Mouse (Mus musculus) left cerebral cortex, postnatal 25 days (tissue): ENCODE measurements around the gene Adk. TPM values are rescaled to one million over a fixed set of nuclear protein-coding genes. Genes with fewer than 3 reads are reported as not detected.
A peak's percentile ranks its signal among the peaks of the same experiment; 100 is the strongest.

Experiments used
- DNase-seq, 2 experiments: peaks; one replicate each; pipeline ENCODE4 v3.0.0; 2022; ENCODE audit warnings: low spot score in 2 of 2, mixed read lengths in 1 of 2
- intact Hi-C: fragments of 180-260 bp; cut with DNase I; formaldehyde crosslinking; loops from one replicate; pipeline ENCODE4 v1.15.1; 2025
- total RNA-seq, 2 experiments: library from RNA; stranded (reverse); gene quantifications; 2 replicates each; pipeline ENCODE4 v1.2.3; 2021

The Adk gene
- total RNA-seq, 2 experiments from 2014 or later = 66.5 to 76.3 TPM

GRCm38 (mm10) chr14:21299743-21300142 is 247.4 kb downstream of the Adk start:
- no peak for DNase-seq
- intact Hi-C loops = no loop called here

DNA sequence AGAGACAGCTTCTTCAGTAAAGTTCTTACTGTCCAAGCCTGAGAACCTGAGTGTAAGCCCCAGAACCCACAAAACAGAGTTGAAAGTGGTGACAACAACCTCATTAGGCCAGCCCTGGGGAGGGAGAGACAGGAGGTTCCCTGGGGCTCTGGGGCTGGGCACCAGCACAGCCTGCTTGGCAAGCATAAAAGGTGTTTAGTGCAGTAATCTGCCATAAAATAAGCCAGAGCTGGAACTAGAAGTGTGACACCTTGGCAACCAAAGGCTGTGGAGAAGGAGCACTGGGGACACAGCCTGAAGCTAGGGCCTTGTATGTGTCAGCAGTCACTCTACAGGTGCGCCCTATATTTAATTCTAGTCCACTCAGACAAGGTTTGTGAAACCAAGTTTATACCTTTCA is 252.4 kb downstream of the Adk start:
- intact Hi-C loops = no loop called here
- no peak for DNase-seq

DNA sequence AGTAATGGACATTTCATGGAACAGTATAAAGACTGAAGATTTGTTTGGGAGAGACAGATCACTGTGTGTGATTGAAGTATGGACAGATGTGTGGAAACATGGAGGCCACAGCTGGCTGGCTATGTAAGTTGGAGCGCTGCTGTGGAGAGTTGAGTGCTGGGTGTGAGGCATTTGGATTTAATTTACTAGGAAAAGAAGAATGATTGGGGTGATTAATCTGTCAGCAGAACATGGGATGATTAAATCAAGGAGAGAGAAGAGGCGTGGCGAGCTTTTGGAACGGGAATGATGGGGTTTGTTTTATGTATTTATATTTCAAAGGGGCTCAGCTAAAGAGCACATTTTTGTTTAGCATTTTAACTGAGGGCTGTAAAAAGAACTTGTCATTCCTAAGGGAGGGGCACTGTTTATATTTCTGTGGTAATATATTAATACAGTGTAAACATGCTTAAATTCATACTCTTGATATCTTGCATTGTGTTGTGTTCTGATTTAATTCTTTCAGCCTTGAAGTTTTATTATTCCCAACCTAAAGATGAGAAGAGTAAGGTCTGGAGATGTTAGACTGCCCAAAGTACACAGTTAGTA is 256.1 kb downstream of the Adk start:
- intact Hi-C loops = no loop called here
- no peak for DNase-seq

- intact Hi-C loops = loop anchor here (5.0 kb wide), 2 partner anchors 57 to 182 kb away; no protein-coding TSS in a partner anchor
- DNase-seq = peak; percentile 54 to 85
These were observed 258.2 kb downstream of the Adk start for GRCm38 (mm10) chr14:21310530-21310929.

DNA sequence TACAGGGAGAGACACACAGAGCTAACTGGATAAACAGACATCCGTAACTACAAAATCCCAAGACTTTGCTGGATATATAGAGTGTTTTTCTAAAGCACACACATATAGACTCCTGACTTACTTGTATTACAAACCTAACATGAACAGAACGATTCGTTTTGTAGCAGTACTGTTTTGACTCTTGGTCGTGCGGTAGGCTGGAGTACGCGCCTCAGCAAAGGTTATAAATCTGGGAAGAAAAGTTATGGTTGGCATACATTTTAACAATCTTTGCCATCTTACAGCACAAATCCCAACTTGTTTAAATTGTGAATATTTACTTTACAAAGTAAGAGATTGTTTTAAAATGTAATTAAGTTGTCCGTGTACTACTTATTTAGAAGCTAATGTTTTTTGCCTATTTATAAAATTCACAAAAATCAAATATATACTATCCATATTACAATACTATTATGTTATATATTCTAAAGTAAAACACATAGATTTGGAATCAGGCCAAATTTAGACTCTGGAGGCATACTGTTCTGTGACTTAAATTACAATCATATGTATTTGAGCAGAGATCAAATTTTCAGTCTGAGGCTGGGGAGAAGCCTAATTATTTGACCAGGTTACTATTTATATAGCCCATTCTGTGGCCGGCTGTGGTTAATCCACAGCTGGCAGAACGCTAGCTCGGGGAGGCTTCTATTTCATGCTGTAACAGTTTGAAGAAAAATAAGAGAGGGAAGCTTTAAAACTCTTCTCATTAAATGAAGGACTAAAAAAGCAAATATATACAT is 261.4 kb downstream of the Adk start:
- DNase-seq = no peak
- intact Hi-C loops = loop anchor here (5.0 kb wide), 2 partner anchors 54 to 179 kb away; no protein-coding TSS in a partner anchor

- DNase-seq = no peak
- intact Hi-C loops = loop anchor here (5.0 kb wide), 2 partner anchors 53 to 178 kb away; no protein-coding TSS in a partner anchor
These were observed 262.1 kb downstream of the Adk start for GRCm38 (mm10) chr14:21314466-21314865.

- intact Hi-C loops = no loop called here
- DNase-seq = no peak
These were observed 282.5 kb downstream of the Adk start for GRCm38 (mm10) chr14:21334826-21335225.

DNA sequence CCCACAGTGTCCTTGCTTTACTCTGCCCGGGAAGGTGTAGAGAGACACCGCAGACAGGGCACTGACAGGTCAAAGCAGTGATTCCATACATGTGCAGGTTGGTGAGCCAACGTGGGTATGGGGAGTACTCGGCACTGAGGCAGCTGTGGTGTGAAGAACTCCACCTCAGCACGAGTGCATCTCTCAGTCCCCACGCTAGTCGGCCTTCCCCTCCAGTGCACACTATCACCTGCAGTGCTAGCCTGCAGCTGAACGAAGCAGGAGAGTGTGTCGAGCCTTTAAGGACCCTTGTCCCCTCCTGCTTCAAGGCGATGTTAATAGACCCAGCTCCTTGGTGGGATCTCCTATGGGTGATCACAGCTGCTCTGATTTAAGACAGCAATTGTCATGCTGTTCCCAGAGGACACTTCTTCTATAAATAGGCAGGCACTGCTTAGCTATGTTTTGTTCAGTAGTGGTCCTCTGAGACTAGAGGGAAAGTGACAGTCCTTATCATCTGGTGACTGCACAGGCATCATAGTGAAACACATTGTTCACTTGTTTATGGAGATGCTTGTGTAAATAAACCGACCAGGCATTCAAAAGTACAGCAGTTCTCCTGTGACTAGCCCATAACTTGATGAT is 283.4 kb downstream of the Adk start:
- DNase-seq = no peak
- intact Hi-C loops = no loop called here

DNA sequence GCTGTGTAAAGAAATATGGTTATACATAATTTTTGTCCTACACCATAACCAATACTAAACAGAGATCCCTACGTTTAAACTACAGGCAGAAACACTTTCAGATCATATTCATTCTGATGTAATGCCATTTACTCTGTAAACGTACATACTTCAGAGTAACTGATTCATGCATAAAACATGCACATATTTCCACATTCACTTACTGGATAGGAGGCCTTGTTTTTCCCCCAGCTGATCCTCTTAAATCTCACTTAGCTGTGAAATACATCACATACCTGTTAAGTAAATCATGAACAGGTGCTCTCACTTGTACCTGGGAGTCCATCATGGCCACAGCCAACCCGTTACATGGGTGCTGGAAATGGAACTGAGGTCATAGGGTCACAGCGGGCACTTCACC is 285.6 kb downstream of the Adk start:
- intact Hi-C loops = no loop called here
- no peak for DNase-seq

- peak in 1 of 2 experiments; percentile 44 for DNase-seq
These were observed 288.8 kb downstream of the Adk start for GRCm38 (mm10) chr14:21341195-21341594.

GRCm38 (mm10) chr14:21342984-21343383 is 290.6 kb downstream of the Adk start:
- peak in 1 of 2 experiments; percentile 28 for DNase-seq
- intact Hi-C loops = no loop called here

More at GRCm38 (mm10) chr14:21341195-21341594, 288.8 kb downstream of the Adk start:
- intact Hi-C loops = no loop called here

DNA sequence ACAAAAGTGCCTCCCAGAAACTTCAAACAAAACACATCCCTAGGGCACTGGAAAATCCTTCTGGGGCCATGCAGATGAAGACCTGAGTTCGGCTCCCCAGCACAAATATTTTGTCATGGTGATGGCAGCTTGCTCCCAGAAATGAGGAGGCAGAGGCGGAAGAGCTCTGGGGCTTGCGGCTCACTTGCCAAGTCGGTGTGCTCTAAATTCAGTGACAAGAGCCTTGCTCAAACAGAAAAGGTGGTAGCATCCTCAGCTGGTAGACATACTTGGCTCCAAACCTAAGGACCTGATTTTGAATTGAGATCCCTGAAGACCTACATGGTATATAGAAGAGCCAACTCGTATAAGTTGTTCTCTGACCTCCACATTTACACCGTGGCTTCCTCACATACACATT is 292.5 kb downstream of the Adk start:
- intact Hi-C loops = no loop called here
- DNase-seq = peak in 1 of 2 experiments; percentile 48

DNA sequence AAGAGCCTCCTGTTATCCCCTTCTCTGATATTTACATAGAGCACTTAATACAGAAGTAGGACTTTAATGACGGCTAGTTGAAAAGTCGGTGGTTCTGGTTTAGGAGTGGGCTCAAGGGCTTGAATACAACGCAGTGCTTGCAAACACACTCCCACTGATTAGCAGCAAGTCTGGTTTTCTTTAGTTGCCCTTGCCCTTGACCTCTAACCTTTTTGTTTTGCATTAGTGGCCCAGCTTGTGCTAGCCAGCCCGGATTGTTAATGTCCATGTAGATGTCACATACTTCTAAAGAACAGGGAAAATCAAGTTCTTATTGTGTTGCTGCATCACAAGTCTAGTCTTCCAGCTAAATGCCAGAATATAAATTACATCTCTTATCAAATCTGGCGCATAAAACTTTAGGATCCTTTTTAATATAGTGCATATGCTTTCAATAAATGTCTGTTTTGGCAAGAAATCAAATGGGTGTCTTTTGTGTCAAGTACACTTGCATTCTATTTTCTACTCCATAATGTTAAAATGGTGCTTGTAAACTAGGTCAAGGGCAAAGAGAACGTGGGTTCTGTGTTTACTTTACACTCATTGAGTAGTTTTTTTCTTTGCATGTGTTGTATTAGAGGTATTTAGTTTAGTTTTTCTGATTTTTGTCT is 296.4 kb downstream of the Adk start:
- no peak for DNase-seq
- intact Hi-C loops = no loop called here

DNA sequence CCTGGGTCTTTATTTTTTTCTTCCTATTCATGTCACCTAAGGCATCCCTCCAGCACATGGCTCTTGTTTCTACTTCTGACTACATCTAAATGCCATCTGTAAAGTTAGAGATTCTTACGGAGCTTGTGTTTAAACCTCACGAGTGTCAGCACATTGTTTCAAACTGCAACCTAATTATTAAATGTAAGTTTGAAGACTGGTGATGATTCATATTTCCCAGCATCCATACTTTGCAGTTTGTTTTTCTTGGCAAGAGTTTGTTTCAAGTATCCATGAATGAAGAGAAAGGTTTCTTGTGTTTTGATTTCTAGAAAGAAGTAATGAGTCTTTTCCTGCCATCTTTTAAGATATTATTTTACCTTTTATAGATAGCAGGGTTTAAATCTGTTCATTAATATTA is 299.3 kb downstream of the Adk start:
- DNase-seq = no peak
- intact Hi-C loops = no loop called here

DNA sequence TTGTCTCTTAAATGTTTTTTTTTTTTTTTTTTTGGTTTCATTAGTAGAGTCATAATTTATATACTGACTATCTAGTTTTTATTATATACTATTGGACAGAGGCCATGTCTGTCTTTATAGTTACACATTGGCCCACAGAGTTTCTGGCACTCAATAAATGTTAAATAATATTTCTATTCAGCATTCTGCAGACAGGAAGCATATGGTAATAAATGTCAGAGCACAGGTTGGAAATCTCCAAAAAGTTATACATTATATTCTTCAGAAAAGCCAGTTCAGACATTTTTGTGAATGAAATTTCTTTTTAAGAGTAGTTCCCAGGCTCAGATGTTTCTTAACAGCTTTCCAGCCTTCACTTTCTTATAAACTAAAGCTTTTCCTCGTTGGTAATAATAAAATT is 303.9 kb downstream of the Adk start:
- DNase-seq = no peak
- intact Hi-C loops = no loop called here

DNA sequence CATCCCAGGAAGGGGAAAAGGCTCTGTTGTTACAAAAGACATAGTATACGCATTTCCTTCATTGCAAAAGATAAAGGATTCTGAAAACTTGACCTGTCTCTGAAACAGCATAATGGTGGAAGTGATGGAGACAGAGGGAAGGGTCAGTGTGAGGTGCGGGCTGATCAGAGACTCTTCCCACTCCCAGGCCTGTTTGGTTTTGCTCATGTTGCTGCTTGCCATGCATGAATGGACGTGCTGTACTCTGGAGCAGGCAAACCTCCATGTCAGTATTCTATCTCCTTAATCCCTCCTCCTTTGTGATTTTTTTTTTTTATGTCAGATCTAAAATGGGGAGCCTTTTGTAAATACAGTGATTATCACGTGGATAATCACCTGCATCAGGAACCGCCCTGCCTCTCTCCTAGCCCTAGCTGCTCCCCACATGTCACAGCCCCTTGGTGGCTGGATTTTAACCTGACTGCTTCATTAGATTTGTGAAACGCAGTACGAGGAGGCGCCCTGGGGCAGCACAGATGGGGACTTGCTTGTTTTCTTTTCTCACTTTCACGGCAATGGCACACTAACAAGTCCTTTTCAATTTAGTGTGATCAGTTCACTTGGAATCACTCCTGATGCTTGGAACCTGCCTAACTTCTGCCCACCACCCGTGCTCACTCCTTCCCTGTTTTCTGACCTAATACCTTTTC is 307.0 kb downstream of the Adk start:
- DNase-seq = no peak
- intact Hi-C loops = no loop called here

DNA sequence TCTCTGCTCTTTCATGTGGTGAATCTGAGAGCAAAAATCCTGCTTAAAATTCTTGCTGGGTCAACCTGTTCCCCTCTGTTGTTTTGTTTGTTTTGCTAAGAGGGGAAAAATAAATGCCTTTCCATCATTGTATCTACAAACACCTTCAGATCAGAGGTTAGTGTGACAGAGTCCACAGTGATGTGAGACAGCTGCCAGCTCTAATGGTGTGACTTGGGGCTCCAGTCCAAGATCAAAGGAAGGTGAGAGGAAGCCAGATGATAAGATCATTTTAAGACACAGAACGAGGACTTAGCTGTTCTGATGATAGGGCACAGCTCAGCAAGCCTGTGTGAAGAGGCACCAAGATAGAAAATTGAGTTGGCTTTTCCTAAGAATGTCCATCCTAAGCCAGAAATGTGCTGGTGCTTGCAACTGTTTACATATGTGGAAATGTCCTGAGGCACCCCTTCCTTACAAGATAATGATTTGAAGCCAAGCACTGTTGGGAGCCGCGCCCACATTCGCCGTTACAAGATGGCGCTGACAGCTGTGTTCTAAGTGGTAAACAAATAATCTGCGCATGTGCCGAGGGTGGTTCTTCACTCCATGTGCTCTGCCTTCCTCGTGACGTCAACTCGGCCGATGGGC is 307.6 kb downstream of the Adk start:
- no peak for DNase-seq
- intact Hi-C loops = no loop called here

DNA sequence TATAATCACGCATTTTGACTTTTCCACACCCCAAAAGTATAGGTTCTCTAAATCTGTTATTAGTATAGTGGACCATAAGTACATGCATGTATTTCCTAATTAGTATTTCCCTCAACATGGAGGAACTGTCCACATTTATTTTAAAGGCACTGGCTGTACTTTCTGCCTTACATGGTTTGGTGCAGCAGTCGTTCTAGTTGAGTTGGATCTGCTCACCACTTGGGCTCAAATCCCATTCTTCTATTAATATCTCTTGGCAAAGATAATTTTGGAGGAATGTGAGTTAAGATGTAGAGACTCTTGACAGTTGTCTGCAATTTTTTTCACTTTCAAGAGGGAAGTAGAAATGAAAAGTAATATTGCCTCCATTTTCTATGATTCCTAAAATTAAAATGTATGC is 314.7 kb downstream of the Adk start:
- intact Hi-C loops = loop anchor here (5.0 kb wide), 1 partner anchor 55 kb away; no protein-coding TSS in a partner anchor

GRCm38 (mm10) chr14:21368622-21369021 is 316.2 kb downstream of the Adk start:
- DNase-seq = no peak
- intact Hi-C loops = loop anchor here (2.0 to 5.0 kb wide), 2 partner anchors 56 to 130 kb away; no protein-coding TSS in a partner anchor

More for the DNA sequence above, 314.7 kb downstream of the Adk start:
- DNase-seq = peak in 1 of 2 experiments; percentile 73
